Mouse (Mus musculus) ES-Bruce4 (cell line): ENCODE measurements around the gene Pea15a. TPM values are rescaled to one million over a fixed set of nuclear protein-coding genes. Genes with fewer than 3 reads are reported as not detected.

Experiments
- H3K27ac ChIP-seq: 2 replicates; pipeline ENCODE4 v1.5.1; 2012; ENCODE audit warnings: low read length, inconsistent platforms; ENCODE audit not compliant: insufficient read depth
- H3K27me3 ChIP-seq: 2 replicates; pipeline ENCODE4 v1.6.1; 2012; ENCODE audit warnings: mild to moderate bottlenecking, low read length, inconsistent platforms; ENCODE audit not compliant: control insufficient read depth, poor library complexity, insufficient read depth, severe bottlenecking
- H3K36me3 ChIP-seq: 2 replicates; pipeline ENCODE4 v1.6.1; 2012; ENCODE audit warnings: inconsistent platforms, mild to moderate bottlenecking, low read length, moderate library complexity; ENCODE audit not compliant: control insufficient read depth, poor library complexity, insufficient read depth, severe bottlenecking
- H3K4me1 ChIP-seq: one replicate; pipeline ENCODE4 v1.8.1; 2011; ENCODE audit warnings: low read length; ENCODE audit not compliant: control insufficient read depth, insufficient read depth
- H3K4me3 ChIP-seq: 2 replicates; pipeline ENCODE4 v1.5.1; 2011; ENCODE audit warnings: low read depth, mild to moderate bottlenecking, low read length
- H3K9ac ChIP-seq: 2 replicates; pipeline ENCODE4 v1.6.1; 2012; ENCODE audit warnings: low read depth, mild to moderate bottlenecking, inconsistent platforms; ENCODE audit not compliant: poor library complexity, severe bottlenecking
- H3K9me3 ChIP-seq: replicated peaks from 2 replicates; pipeline ENCODE4 v1.6.1; 2012; ENCODE audit warnings: mild to moderate bottlenecking, low read length, inconsistent platforms; ENCODE audit not compliant: control insufficient read depth, poor library complexity, insufficient read depth, severe bottlenecking
- CTCF ChIP-seq: IDR thresholded peaks from one replicate; pipeline ENCODE4 v1.8.1; 2011; ENCODE audit warnings: low read depth, low read length
- EP300 ChIP-seq: IDR thresholded peaks from 2 replicates; pipeline ENCODE4 v1.6.1; 2011; ENCODE audit warnings: low read depth, low read length; ENCODE audit not compliant: insufficient read depth
- POLR2A ChIP-seq: IDR thresholded peaks from one replicate; pipeline ENCODE4 v1.8.1; 2011; ENCODE audit warnings: low read length; ENCODE audit not compliant: insufficient read depth
- polyA plus RNA-seq: library from polyadenylated mRNA; stranded (reverse); fragments of >200 nt; gene quantifications from 2 replicates; pipeline ENCODE4 v1.2.4, GENCODE M21; 2011; ENCODE audit warnings: low read depth; ENCODE audit not compliant: missing spikeins, insufficient read depth, insufficient read length

Gene Pea15a
- polyA plus RNA-seq, 1 experiment = 62.6 TPM

GRCm38 (mm10) chr1:172240945-172241708 lies 34.5 kb upstream of the Pea15a start:
- Histone ChIP-seq H3K27ac (no peak overlapping the region), H3K4me1 (peaks cover 3% of the 10 kb centered on the region), H3K36me3 (no peaks in the 10 kb centered on the region), H3K9me3 (no peaks in the 10 kb centered on the region), H3K4me3 (no peak overlapping the region), H3K27me3 (no peaks in the 10 kb centered on the region), H3K9ac (no peak overlapping the region)
- TF ChIP-seq POLR2A = no peak
- no peak for TF ChIP-seq EP300
- TF ChIP-seq CTCF = no peak

GRCm38 (mm10) chr1:172229215-172229614 lies 22.6 kb upstream of the Pea15a start:
- H3K9me3 ChIP-seq = no peaks in the 10 kb centered on the region
- H3K4me3 ChIP-seq = no peak overlapping the region
- no peak overlapping the region for H3K9ac ChIP-seq
- H3K27ac ChIP-seq = no peak overlapping the region
- H3K36me3 ChIP-seq = no peaks in the 10 kb centered on the region
- no peaks in the 10 kb centered on the region for H3K27me3 ChIP-seq
- no peaks in the 10 kb centered on the region for H3K4me1 ChIP-seq
- no peak for TF ChIP-seq CTCF
- TF ChIP-seq POLR2A = no peak
- TF ChIP-seq EP300 = no peak

GRCm38 (mm10) chr1:172228209-172228608 lies 21.6 kb upstream of the Pea15a start:
- Histone ChIP-seq H3K36me3 (no peaks in the 10 kb centered on the region), H3K27ac (no peak overlapping the region), H3K4me1 (no peaks in the 10 kb centered on the region), H3K9me3 (no peaks in the 10 kb centered on the region), H3K9ac (no peak overlapping the region), H3K27me3 (no peaks in the 10 kb centered on the region), H3K4me3 (no peak overlapping the region)
- no peak for TF ChIP-seq EP300
- no peak for TF ChIP-seq POLR2A
- TF ChIP-seq CTCF = no peak

- Histone ChIP-seq H3K4me1 (peaks cover 4% of the 10 kb centered on the region), H3K27me3 (no peaks in the 10 kb centered on the region), H3K36me3 (no peaks in the 10 kb centered on the region), H3K9ac (no peak overlapping the region), H3K4me3 (no peak overlapping the region), H3K27ac (no peak overlapping the region), H3K9me3 (no peaks in the 10 kb centered on the region)
- no peak for TF ChIP-seq POLR2A
- TF ChIP-seq CTCF = no peak
- TF ChIP-seq EP300 = no peak
Measured at GRCm38 (mm10) chr1:172221297-172222063, 14.9 kb upstream of the Pea15a start.

GRCm38 (mm10) chr1:172220414-172220813 lies 13.8 kb upstream of the Pea15a start:
- H3K36me3 ChIP-seq = no peaks in the 10 kb centered on the region
- peaks cover 4% of the 10 kb centered on the region for H3K4me1 ChIP-seq
- no peak overlapping the region for H3K27ac ChIP-seq
- H3K9ac ChIP-seq = no peak overlapping the region
- no peaks in the 10 kb centered on the region for H3K9me3 ChIP-seq
- H3K4me3 ChIP-seq = no peak overlapping the region
- no peaks in the 10 kb centered on the region for H3K27me3 ChIP-seq
- TF ChIP-seq POLR2A (no peak), EP300 (no peak), CTCF (no peak)
